Mouse (Mus musculus) frontal cortex, postnatal 14 days (tissue): ENCODE measurements around the gene Srcin1.

Experiments used
- DNase-seq, 2 experiments: peaks; one replicate each; pipeline ENCODE4 v3.0.0; 2022; ENCODE audit warnings: low spot score in 2 of 2

Gene Srcin1

DNA sequence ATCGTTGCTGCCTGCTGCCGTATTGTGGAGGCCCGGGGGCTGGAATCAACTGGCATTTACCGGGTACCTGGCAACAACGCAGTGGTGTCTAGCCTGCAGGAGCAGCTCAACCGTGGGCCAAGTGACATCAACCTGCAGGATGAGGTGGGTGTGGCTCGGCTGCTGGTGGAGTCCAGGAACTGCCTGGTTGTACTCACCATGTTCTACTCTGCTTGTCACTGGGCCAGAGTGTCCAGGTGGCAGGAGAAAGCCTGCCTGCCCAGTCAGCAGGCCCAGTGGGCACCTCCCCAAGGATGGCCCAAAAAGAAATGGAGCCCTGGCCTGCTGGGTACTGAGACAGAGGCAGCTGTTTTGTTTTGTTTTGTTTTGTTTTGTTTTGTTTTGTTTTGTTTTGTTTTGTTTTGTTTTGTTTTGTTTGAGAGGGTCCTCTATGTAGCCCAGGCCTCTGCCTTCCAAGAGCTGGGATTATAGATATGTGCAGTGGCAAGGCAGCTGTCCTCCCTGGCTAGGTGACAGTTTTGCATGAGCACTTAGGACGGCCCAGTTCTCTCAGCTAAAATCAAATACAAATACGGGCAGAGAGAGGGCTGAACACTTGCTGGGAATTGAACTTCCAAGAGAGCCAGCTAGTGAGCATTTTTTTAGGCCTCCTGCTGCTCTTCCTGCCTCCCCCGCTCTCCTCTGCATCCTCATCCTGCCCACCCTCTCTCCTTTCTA is 109.4 kb downstream of the Srcin1 start:
- no peak for DNase-seq

DNA sequence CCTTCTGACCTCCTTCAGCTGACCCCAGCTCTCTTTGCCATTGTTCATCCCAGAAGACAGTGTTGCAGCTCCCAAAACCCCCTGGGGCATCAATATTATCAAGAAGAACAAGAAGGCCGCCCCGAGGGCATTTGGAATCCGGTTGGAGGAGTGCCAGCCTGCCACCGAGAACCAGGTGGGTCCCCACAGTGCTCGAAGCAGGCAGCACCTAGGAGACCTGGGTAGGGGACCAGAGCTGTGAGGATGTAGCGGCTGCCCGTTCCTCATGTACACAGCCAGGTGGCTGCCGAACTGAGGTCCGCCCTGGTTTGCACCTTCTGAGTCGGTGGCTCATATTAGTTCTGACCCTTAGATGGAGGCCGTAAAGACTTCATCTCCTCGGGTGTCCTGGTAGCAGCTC is 110.0 kb downstream of the Srcin1 start:
- DNase-seq, result no peak

DNA sequence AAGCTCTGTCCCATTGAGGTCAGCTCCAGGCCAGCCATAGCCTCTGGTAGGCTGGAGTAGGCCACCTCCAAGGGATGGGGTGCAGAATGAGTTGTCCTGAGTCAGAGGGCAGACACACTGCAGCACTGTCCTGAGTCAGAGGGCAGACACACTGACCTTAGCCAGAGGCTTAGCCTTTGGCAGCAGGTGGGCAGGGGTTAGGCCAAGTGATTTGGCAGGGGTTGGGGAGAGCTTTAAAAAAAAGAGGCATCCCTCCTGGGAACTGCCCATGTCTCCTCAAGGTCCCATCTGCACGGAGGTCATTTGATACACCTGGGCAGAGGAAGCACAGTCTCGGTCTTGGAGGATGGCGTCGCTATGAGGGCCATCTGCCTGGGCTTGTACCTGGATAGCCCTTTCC is 112.0 kb downstream of the Srcin1 start:
- no peak for DNase-seq

DNA sequence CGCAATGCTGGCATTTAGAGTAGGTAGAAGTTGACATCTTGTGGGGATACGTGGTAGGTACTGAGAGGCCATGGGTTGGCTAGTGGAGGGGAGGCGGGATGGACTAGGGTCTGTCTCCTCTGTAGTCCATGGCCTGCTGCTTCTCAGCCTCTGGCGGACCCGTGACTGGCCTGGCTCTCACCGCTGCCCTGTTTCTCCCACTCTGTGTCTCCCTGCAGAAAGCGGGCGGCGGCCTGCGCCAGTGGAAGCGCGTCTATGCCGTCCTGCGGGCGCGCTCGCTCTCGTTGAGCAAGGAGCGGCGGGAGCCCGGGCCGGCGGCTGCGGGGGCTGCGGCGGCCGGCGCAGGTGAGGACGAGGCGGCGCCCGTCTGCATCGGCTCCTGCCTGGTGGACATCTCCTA is 112.8 kb downstream of the Srcin1 start:
- no peak for DNase-seq

DNA sequence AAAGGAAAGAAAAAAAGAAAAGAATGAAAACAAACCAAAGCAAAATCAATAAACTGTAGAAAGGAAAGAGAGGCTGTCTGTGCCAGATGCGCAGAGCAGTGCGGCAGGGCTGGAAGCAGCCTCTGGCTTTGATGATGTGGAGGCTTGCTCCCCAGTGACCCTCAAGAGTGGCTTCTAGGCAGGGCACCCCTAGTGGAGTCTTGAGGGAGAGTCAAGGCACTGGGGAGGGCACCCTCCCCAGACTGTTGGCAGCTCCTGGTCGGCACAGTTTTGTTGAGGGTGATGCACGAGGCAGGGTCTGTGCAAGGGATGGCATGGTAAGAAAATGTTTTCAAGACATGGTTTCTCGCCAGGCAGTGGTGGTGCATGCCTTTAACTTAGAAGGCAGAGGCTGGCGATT is 113.4 kb downstream of the Srcin1 start:
- no peak for DNase-seq

DNA sequence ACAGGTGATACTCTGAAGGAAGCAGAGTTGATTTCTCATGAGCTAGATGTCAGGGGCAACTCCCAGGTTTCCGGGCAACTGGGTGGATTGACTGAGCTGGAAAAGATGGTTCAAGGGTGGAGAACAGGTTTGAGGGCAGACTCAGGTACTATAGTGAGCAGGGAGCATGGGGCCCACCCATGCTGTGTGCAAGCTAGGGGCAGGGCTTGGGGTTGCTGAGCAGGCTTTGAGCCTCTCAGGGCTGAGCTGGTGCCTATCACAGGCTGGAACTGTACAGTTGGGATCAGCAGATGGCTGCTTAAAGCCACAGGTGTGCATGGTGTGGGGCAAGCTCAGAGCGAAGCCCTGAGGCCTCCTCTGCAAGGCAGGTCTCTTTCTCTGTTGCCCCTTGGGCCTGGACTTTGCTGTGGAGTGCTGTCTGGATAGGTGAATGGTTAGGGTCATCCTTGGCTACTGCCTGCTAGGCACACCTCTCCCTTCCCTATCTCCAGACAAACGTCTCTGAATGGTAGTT is 114.6 kb downstream of the Srcin1 start:
- no peak for DNase-seq
